Mouse (Mus musculus) lung, adult 2 months (tissue): Measurements from ENCODE around the gene Atg10.

Experiments
- CTCF ChIP-seq: fragments of 200-500 bp; IDR thresholded peaks from 2 replicates; pipeline ENCODE4 v1.5.1; 2011; ENCODE audit warnings: mild to moderate bottlenecking, low read length, control low read depth; ENCODE audit not compliant: insufficient read depth
- POLR2A ChIP-seq: fragments of 200-500 bp; IDR thresholded peaks from 2 replicates; pipeline ENCODE4 v1.6.1; 2011; ENCODE audit warnings: low read depth, mild to moderate bottlenecking, control low read depth, low read length, borderline replicate concordance; ENCODE audit errors: extremely low read depth

DNA sequence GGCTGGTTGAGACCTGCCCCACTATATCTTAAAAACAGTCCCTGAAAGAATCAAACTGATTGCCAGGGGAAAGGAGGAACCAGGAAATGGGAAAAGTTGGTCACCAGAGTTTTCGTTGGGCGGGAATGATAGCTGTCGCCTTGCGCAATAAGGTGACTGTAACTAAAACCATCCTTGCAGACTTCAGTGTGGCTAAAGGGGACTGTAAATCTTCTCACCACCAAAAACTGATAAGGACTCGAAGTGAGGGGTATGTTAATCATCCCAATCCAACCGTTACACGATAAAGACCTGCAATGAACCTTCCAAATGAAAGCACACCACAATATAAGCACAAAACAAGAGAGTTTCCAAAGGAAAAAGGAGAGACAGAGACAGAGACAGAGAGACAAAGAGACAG lies 57.5 kb downstream of the Atg10 start:
- TF ChIP-seq POLR2A (no peak), CTCF (no peak)
